Mouse (Mus musculus): ENCODE measurements around the gene Mettl21a.

DNA sequence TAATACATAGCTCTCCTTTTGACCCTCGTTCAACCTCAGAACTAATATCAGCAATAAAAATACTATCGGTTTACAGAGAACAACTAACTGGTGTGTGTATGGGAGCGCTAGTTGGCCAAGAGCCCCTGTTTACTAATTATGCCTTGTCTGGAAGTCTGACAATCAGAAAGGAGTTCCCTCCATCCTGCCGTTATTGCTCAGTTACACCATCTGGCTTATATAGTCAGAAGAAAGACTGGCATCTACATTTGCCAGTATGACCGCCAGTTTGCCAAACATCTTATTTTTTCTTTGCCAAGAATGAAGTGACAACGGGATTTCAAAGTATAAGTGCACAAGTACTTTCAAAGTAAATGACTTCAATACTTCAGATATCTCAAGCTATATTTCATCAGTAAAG lies 24.0 kb upstream of the Mettl21a start:
- TF ChIP-seq CTCF (IDR thresholded peaks at IDR 0.05; ENCODE audit: borderline replicate concordance, insufficient read depth, low read length) (no peak), POLR2A (IDR thresholded peaks at IDR 0.05; ENCODE audit: low read depth, low read length) (no peak)

All from embryonic fibroblast, embryonic 13.5 days (primary cell).